Mouse (Mus musculus) megakaryocyte, embryonic 14.5 days (primary cell): ENCODE data around the gene Cyp2j5.

Experiments
- FLI1 ChIP-seq: IDR thresholded peaks from 2 replicates; pipeline ENCODE4 v1.6.1; 2012; ENCODE audit warnings: low read length, inconsistent platforms, mixed read lengths
- GATA1 ChIP-seq: IDR thresholded peaks from 3 replicates; pipeline ENCODE4 v1.6.1; 2012; ENCODE audit warnings: mixed read lengths, low read length, inconsistent platforms, borderline replicate concordance

- no peak for TF ChIP-seq GATA1
- TF ChIP-seq FLI1, result no peak
These were observed 17.0 kb upstream of the Cyp2j5 start for GRCm38 (mm10) chr4:96680966-96681365.
